Mouse (Mus musculus) limb, embryonic 10.5 days (tissue): Measurements from ENCODE around the gene Serpina12. TPM values are rescaled to one million over a fixed set of nuclear protein-coding genes. Genes with fewer than 3 reads are reported as not detected.

Source experiments
- polyA plus RNA-seq: library from polyadenylated mRNA; unstranded; fragments of >200 nt; fragmentation: Nextera tagmentation; extraction: Ambion mirVana; gene quantifications from 2 replicates; pipeline ENCODE4 v1.2.1, GENCODE M21; 2016

The Serpina12 gene
- polyA plus RNA-seq, 1 experiment from 2014 or later, result not detected

Other genes with a start within 250 kb of the Serpina12 start
- 0.19 TPM in 1 of 2 replicates, not detected in the other for gene Serpina1b, start 214.1 kb downstream of the Serpina12 start, polyA plus RNA-seq
- 0.20 TPM in 1 of 2 replicates, not detected in the other for gene Serpina1a, start 180.9 kb downstream of the Serpina12 start, polyA plus RNA-seq
- not detected in 2 replicates for gene Serpina1c, start 139.6 kb downstream of the Serpina12 start, polyA plus RNA-seq
- not detected in 2 replicates for gene Serpina1e, start 85.5 kb downstream of the Serpina12 start, polyA plus RNA-seq
- not detected in 2 replicates for gene Serpina11, start 54.5 kb downstream of the Serpina12 start, polyA plus RNA-seq
- not detected in 2 replicates for gene Serpina9, start 30.7 kb downstream of the Serpina12 start, polyA plus RNA-seq
- not detected in 2 replicates for gene Serpina5, start 56.7 kb upstream of the Serpina12 start, polyA plus RNA-seq
- gene Serpina3a, start 68.3 kb upstream of the Serpina12 start, polyA plus RNA-seq, result not detected in 2 replicates
- gene Serpina3b, start 83.6 kb upstream of the Serpina12 start, polyA plus RNA-seq, result not detected in 2 replicates
- 0.09 TPM in 1 of 2 replicates, not detected in the other for gene Serpina3c, start 109.4 kb upstream of the Serpina12 start, polyA plus RNA-seq
- gene Serpina3f, start 170.1 kb upstream of the Serpina12 start, polyA plus RNA-seq, result not detected in 2 replicates
- gene Serpina3g, start 191.8 kb upstream of the Serpina12 start, polyA plus RNA-seq, result 0.13 TPM in 1 of 2 replicates, not detected in the other
- 0.14 and 0.39 TPM in 2 replicates for gene Serpina3i, start 218.7 kb upstream of the Serpina12 start, polyA plus RNA-seq